Mouse (Mus musculus) CH12.LX (cell line): ENCODE results near the gene Cxcl10. TPM values are rescaled to one million over a fixed set of nuclear protein-coding genes. Genes with fewer than 3 reads are reported as not detected.

Experiments
- DNase-seq: peaks from one replicate; pipeline ENCODE4 v3.0.0-alpha.2; 2013; ENCODE audit errors: extremely low read depth
- H3K27ac ChIP-seq: 2 replicates; pipeline ENCODE4 v1.5.1; 2012; ENCODE audit warnings: low read depth, mild to moderate bottlenecking, control low read depth, moderate library complexity; ENCODE audit not compliant: insufficient read depth
- H3K27me3 ChIP-seq: replicated peaks from 2 replicates; pipeline ENCODE3; 2012; ENCODE audit warnings: inconsistent platforms
- H3K36me3 ChIP-seq, 2 experiments: replicated peaks in 1 of 2; 2 replicates each; pipeline versions ENCODE3 to v1.6.1; 2012; ENCODE audit warnings: inconsistent platforms in 1 of 2, low read length in 1 of 2, mild to moderate bottlenecking in 1 of 2, mixed read lengths in 1 of 2, moderate library complexity in 1 of 2; ENCODE audit not compliant: control insufficient read depth in 1 of 2, insufficient read depth in 1 of 2
- H3K4me1 ChIP-seq, 2 experiments: 2 replicates each; pipeline ENCODE4 v1.6.1; 2012; ENCODE audit warnings: inconsistent platforms in 1 of 2, moderate library complexity in 1 of 2; ENCODE audit not compliant: insufficient read depth in 2 of 2, control insufficient read depth in 1 of 2
- H3K4me2 ChIP-seq: 2 replicates; pipeline ENCODE4 v1.6.1; 2012; ENCODE audit warnings: low read depth, mild to moderate bottlenecking, control low read depth; ENCODE audit not compliant: poor library complexity, insufficient read depth, severe bottlenecking
- H3K4me3 ChIP-seq, 3 experiments: fragments of 150-350 bp in 1 of 3; sonication (generic) in 1 of 3; replicated peaks in 1 of 3; 2 replicates each; pipeline versions ENCODE3 to v1.5.1; 2011 to 2012; ENCODE audit warnings: low read depth in 2 of 3, low read length in 2 of 3, mild to moderate bottlenecking in 2 of 3, moderate library complexity in 2 of 3, control low read depth in 1 of 3, improper control_type of control experiment in 1 of 3, inconsistent platforms in 1 of 3, mixed read lengths in 1 of 3; ENCODE audit not compliant: poor library complexity in 1 of 3
- H3K79me2 ChIP-seq: replicated peaks from 2 replicates; pipeline ENCODE4 v1.6.1; 2012; ENCODE audit warnings: mild to moderate bottlenecking, moderate library complexity; ENCODE audit not compliant: control insufficient read depth, poor library complexity, insufficient read depth, severe bottlenecking; ENCODE audit errors: extremely low read depth
- H3K9ac ChIP-seq: 2 replicates; pipeline ENCODE4 v1.6.1; 2012; ENCODE audit warnings: low read depth, mild to moderate bottlenecking, control low read depth, moderate library complexity; ENCODE audit not compliant: insufficient read depth
- H3K9me3 ChIP-seq: replicated peaks from 2 replicates; pipeline ENCODE3; 2012; ENCODE audit warnings: low read length, inconsistent platforms, mixed read lengths
- BHLHE40 ChIP-seq: IDR thresholded peaks from 2 replicates; pipeline ENCODE4 v1.6.1; 2011; ENCODE audit warnings: mild to moderate bottlenecking, low read depth, low read length, improper control_type of control experiment
- CHD1 ChIP-seq: IDR thresholded peaks from 2 replicates; pipeline ENCODE4 v1.6.1; 2012; ENCODE audit warnings: low read depth, low read length, improper control_type of control experiment, inconsistent platforms
- CHD2 ChIP-seq: IDR thresholded peaks from 2 replicates; pipeline ENCODE4 v1.6.1; 2011; ENCODE audit warnings: low read length, improper control_type of control experiment
- CTCF ChIP-seq, 2 experiments: IDR thresholded peaks in 1 of 2; conservative IDR thresholded peaks in 1 of 2; 2 replicates each; pipeline ENCODE4 v1.5.1; 2011 to 2012; ENCODE audit warnings: low read depth in 2 of 2, low read length in 2 of 2, improper control_type of control experiment in 1 of 2, inconsistent platforms in 1 of 2, mild to moderate bottlenecking in 1 of 2, moderate library complexity in 1 of 2
- ETS1 ChIP-seq: conservative IDR thresholded peaks from 2 replicates; pipeline ENCODE4 v1.6.1; 2012; ENCODE audit warnings: low read depth, mild to moderate bottlenecking, inconsistent platforms, low read length, improper control_type of control experiment, moderate library complexity
- HCFC1 ChIP-seq: IDR thresholded peaks from 2 replicates; pipeline ENCODE4 v1.6.1; 2012; ENCODE audit warnings: low read depth, mild to moderate bottlenecking, inconsistent platforms, low read length, improper control_type of control experiment
- IRF4 ChIP-seq: IDR thresholded peaks from 2 replicates; pipeline ENCODE4 v1.6.1; 2014; ENCODE audit warnings: low read depth, mild to moderate bottlenecking, inconsistent platforms, low read length, improper control_type of control experiment
- JUN ChIP-seq: IDR thresholded peaks from 2 replicates; pipeline ENCODE4 v1.6.1; 2011; ENCODE audit warnings: low read depth, mild to moderate bottlenecking, low read length, improper control_type of control experiment, moderate library complexity; ENCODE audit not compliant: insufficient read depth
- KAT2A ChIP-seq: IDR thresholded peaks from 2 replicates; pipeline ENCODE4 v1.6.1; 2012; ENCODE audit warnings: low read length, improper control_type of control experiment, inconsistent platforms; ENCODE audit not compliant: insufficient replicate concordance
- MAFK ChIP-seq: IDR thresholded peaks from 2 replicates; pipeline ENCODE4 v1.6.1; 2011; ENCODE audit warnings: low read length, improper control_type of control experiment; ENCODE audit not compliant: insufficient replicate concordance
- MAX ChIP-seq: IDR thresholded peaks from 2 replicates; pipeline ENCODE4 v1.6.1; 2011; ENCODE audit warnings: low read length, improper control_type of control experiment
- MAZ ChIP-seq: IDR thresholded peaks from 2 replicates; pipeline ENCODE4 v1.6.1; 2012; ENCODE audit warnings: low read depth, mild to moderate bottlenecking, inconsistent platforms, low read length, improper control_type of control experiment, moderate library complexity
- MEF2A ChIP-seq: IDR thresholded peaks from 2 replicates; pipeline ENCODE4 v1.6.1; 2014; ENCODE audit warnings: low read depth, mild to moderate bottlenecking, inconsistent platforms, low read length, improper control_type of control experiment, borderline replicate concordance
- MXI1 ChIP-seq: IDR thresholded peaks from 2 replicates; pipeline ENCODE4 v1.6.1; 2011; ENCODE audit warnings: mild to moderate bottlenecking, low read depth, low read length, improper control_type of control experiment
- MYC ChIP-seq: IDR thresholded peaks from 2 replicates; pipeline ENCODE4 v1.6.1; 2011; ENCODE audit warnings: low read depth, mild to moderate bottlenecking, improper control_type of control experiment, low read length
- NELFE ChIP-seq: IDR thresholded peaks from 2 replicates; pipeline ENCODE4 v1.6.1; 2011; ENCODE audit warnings: low read depth, low read length, improper control_type of control experiment
- NRF1 ChIP-seq: IDR thresholded peaks from 2 replicates; pipeline ENCODE4 v1.6.1; 2014; ENCODE audit warnings: low read depth, mild to moderate bottlenecking, inconsistent platforms, low read length, improper control_type of control experiment, moderate library complexity
- PAX5 ChIP-seq: IDR thresholded peaks from 2 replicates; pipeline ENCODE4 v1.6.1; 2012; ENCODE audit warnings: low read length, inconsistent platforms, mixed read lengths
- POLR2A ChIP-seq: IDR thresholded peaks from 2 replicates; pipeline ENCODE4 v1.6.1; 2011; ENCODE audit warnings: low read depth, mild to moderate bottlenecking, improper control_type of control experiment, low read length
- POLR2AphosphoS2 ChIP-seq: IDR thresholded peaks from 2 replicates; pipeline ENCODE4 v1.6.1; 2011; ENCODE audit warnings: low read depth, low read length, improper control_type of control experiment
- RAD21 ChIP-seq: IDR thresholded peaks from 2 replicates; pipeline ENCODE4 v1.6.1; 2011; ENCODE audit warnings: low read depth, mild to moderate bottlenecking, low read length, improper control_type of control experiment, moderate library complexity
- RCOR1 ChIP-seq: conservative IDR thresholded peaks from 2 replicates; pipeline ENCODE4 v1.6.1; 2012; ENCODE audit warnings: low read depth, mild to moderate bottlenecking, inconsistent platforms, low read length, improper control_type of control experiment
- SIN3A ChIP-seq: IDR thresholded peaks from 2 replicates; pipeline ENCODE4 v1.6.1; 2012; ENCODE audit warnings: low read length, improper control_type of control experiment, inconsistent platforms
- SMC3 ChIP-seq: IDR thresholded peaks from 2 replicates; pipeline ENCODE4 v1.6.1; 2011; ENCODE audit warnings: low read depth, low read length, improper control_type of control experiment
- TBP ChIP-seq: conservative IDR thresholded peaks from 2 replicates; pipeline ENCODE4 v1.6.1; 2011; ENCODE audit warnings: low read depth, low read length, improper control_type of control experiment
- TCF12 ChIP-seq: IDR thresholded peaks from 2 replicates; pipeline ENCODE4 v1.6.1; 2014; ENCODE audit warnings: low read depth, mild to moderate bottlenecking, inconsistent platforms, low read length, improper control_type of control experiment
- USF1 ChIP-seq: IDR thresholded peaks from 2 replicates; pipeline ENCODE4 v1.6.1; 2014; ENCODE audit warnings: low read depth, mild to moderate bottlenecking, inconsistent platforms, low read length, improper control_type of control experiment
- ZC3H11A ChIP-seq: IDR thresholded peaks from 2 replicates; pipeline ENCODE4 v1.6.1; 2012; ENCODE audit warnings: low read depth, mild to moderate bottlenecking, inconsistent platforms, low read length, improper control_type of control experiment
- ZKSCAN1 ChIP-seq: IDR thresholded peaks from 2 replicates; pipeline ENCODE4 v1.6.1; 2012; ENCODE audit warnings: low read depth, inconsistent platforms, low read length, improper control_type of control experiment, borderline replicate concordance
- ZMIZ1 ChIP-seq: IDR thresholded peaks from 2 replicates; pipeline ENCODE4 v1.6.1; 2012; ENCODE audit warnings: low read depth, mild to moderate bottlenecking, inconsistent platforms, low read length, improper control_type of control experiment
- ZNF384 ChIP-seq: IDR thresholded peaks from 2 replicates; pipeline ENCODE4 v1.6.1; 2012; ENCODE audit warnings: low read depth, low read length, improper control_type of control experiment, inconsistent platforms
- dilution Hi-C: fragments of 300-500 bp; cut with MboI; formaldehyde crosslinking; loops from 2 replicates; pipeline ENCODE4 v1.14.3; 2020; ENCODE audit warnings: low sequenced_read_pairs; ENCODE audit not compliant: extremely low pct_unique_long_range_greater_than_20kb, extremely low pct_ligation_motif_present
- in situ Hi-C: fragments of 300-500 bp; cut with MboI; formaldehyde crosslinking; loops from 3 replicates; pipeline ENCODE4 v1.14.3; 2019; ENCODE audit warnings: low sequenced_read_pairs, low pct_ligation_motif_present, low pct_unique_long_range_greater_than_20kb, mixed read lengths
- polyA plus RNA-seq: library from polyadenylated mRNA; unstranded; fragments of >175 nt; gene quantifications from 2 replicates; pipeline ENCODE4 v1.2.1, GENCODE M21; 2012; ENCODE audit warnings: low read depth; ENCODE audit not compliant: insufficient read length
- total RNA-seq, 2 experiments: library from RNA; depleted of rRNA; stranded (reverse); fragments of 300-350 nt in 1 of 2; fragments of >200 nt in 1 of 2; gene quantifications; 2 replicates each; pipeline ENCODE4 v1.2.3; 2012 to 2014

The Cxcl10 gene
- total and polyA plus RNA-seq, 3 experiments: 0.30 to 4.9 (median 2.6) TPM

DNA sequence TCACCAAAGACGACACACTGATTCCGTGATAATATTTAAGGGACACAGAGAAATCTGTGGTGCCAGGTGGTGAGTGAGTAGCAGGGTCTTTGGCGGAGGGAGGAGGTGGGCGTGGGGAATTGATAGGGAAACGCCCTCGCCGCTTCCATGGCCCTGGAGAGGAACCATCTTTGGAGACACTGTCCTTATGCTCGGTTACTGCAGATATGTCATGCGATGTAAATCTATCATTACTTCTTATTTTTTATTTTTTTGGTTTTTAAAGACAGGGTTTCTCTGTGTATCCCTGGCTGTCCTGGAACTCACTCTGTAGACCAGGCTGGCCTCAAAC lies 33.6 kb upstream of the Cxcl10 start:
- dilution Hi-C loops: no loop called here
- Histone ChIP-seq H3K4me1 (peaks cover 6 to 9% of the 10 kb centered on the region in 2 experiments), H3K4me2 (no peak overlapping the region), H3K9me3 (no peaks in the 10 kb centered on the region), H3K9ac (no peak overlapping the region), H3K79me2 (no peaks in the 10 kb centered on the region), H3K27me3 (no peaks in the 10 kb centered on the region), H3K4me3 (no peak overlapping the region), H3K27ac (no peak overlapping the region), H3K36me3 (no peaks in the 10 kb centered on the region)
- in situ Hi-C loops: no loop called here
- TF ChIP-seq ZC3H11A (no peak), POLR2A (no peak), PAX5 (no peak), POLR2AphosphoS2 (no peak), MXI1 (no peak), SIN3A (no peak), RCOR1 (no peak), ETS1 (no peak), BHLHE40 (no peak), KAT2A (no peak), MYC (no peak), ZNF384 (no peak), CHD1 (no peak), NRF1 (no peak), MAFK (no peak), NELFE (no peak), RAD21 (no peak), IRF4 (no peak)
- no peak for DNase-seq

- Histone ChIP-seq H3K27ac (no peak overlapping the region), H3K4me2 (no peak overlapping the region; the same call in 1 of the 2 replicates), H3K27me3 (no peaks in the 10 kb centered on the region), H3K79me2 (no peaks in the 10 kb centered on the region), H3K9ac (no peak overlapping the region), H3K9me3 (no peaks in the 10 kb centered on the region), H3K4me1 (peaks cover 6% of the 10 kb centered on the region in 2 experiments; a peak in 3 of 4 replicates), H3K36me3 (no peaks in the 10 kb centered on the region), H3K4me3 (no peak overlapping the region)
- DNase-seq: peak; percentile 83
- dilution Hi-C loops: no loop called here
- in situ Hi-C loops: no loop called here
- TF ChIP-seq JUN (no peak), TCF12 (no peak), IRF4 (no peak), CHD2 (no peak), POLR2A (no peak), MAX (peak; percentile 94), MEF2A (no peak), ZC3H11A (peak; percentile 86), MAZ (no peak), ZKSCAN1 (no peak), ZMIZ1 (no peak), CTCF (conservative IDR thresholded peaks at IDR 0.05 in 1 of 2, IDR thresholded peaks at IDR 0.05 in 1 of 2; ENCODE audit: low read depth in 2 of 2, low read length in 2 of 2) (peak; percentile 62 to 96), KAT2A (no peak), TBP (no peak), PAX5 (no peak), USF1 (no peak), BHLHE40 (peak; percentile 99), NRF1 (no peak), NELFE (no peak), SIN3A (no peak), HCFC1 (no peak), RCOR1 (no peak), MXI1 (no peak), SMC3 (peak; percentile 97), RAD21 (peak; percentile 94)
Observed at GRCm38 (mm10) chr5:92381550-92382348, 33.1 kb upstream of the Cxcl10 start.
